Comparison of ENCODE assay signal across 13 mouse cellular contexts in genomic region chr1:132890161-132890794, GRCm38 (mm10). TPM values are rescaled to one million over a fixed set of nuclear protein-coding genes. Genes with fewer than 3 reads are reported as not detected.
DNase-seq lines count a peak whose midpoint lies in the region; ATAC-seq and TF ChIP-seq lines count a peak whose summit lies in the region.
"Had no signal": no experiment of that assay in that cellular context is flagged by ENCODE, and none has a peak within 500 bp of the region (broad histone marks: within the 10 kb centered on the region; RNA-seq: fewer than 3 reads in every experiment).

No protein-coding gene starts in this region.

- H3K4me3 ChIP-seq in layer of hippocampus, adult 2 months, result peak overlapping the region; percentile 11; the same call in 1 of the 2 replicates
- no peak overlapping the region for H3K4me3 ChIP-seq in cerebellum, adult 2 months (replicated peaks; ENCODE audit: insufficient read depth, low read depth, low read length)
- H3K4me3 ChIP-seq in hindbrain, embryonic 15.5 days, result no peak overlapping the region
- no peak overlapping the region for H3K4me3 ChIP-seq in heart, adult 2 months
- H3K4me3 ChIP-seq: heart, embryonic 10.5 days had no signal

- 0 out of 2 replicates have a peak, but pooled peaks cover 5% of the 10 kb centered on the region for H3K36me3 ChIP-seq in hindbrain, embryonic 15.5 days
- no peaks in the 10 kb centered on the region for H3K36me3 ChIP-seq in heart, adult 2 months (ENCODE audit: control insufficient read depth, insufficient read depth, low read length)
- H3K36me3 ChIP-seq: heart, embryonic 10.5 days had no signal

- ATAC-seq in hindbrain, embryonic 15.5 days (ENCODE audit: low FRiP score, low read depth), result peak; percentile 46; the same call in 1 of the 2 replicates
- ATAC-seq: intestine, postnatal 0 days had no signal

- no peaks in the 10 kb centered on the region for H3K79me2 ChIP-seq in heart, adult 2 months (replicated peaks; ENCODE audit: control insufficient read depth, insufficient read depth, low read length)

- peaks cover 53% of the 10 kb centered on the region for H3K4me1 ChIP-seq in cerebellum, adult 2 months (ENCODE audit: control insufficient read depth, insufficient read depth, low read length)
- peaks cover 43% of the 10 kb centered on the region for H3K4me1 ChIP-seq in hindbrain, embryonic 15.5 days (replicated peaks)
- H3K4me1 ChIP-seq in heart, adult 2 months (ENCODE audit: control insufficient read depth, insufficient read depth, low read length), result peaks cover 1% of the 10 kb centered on the region; the same call in 1 of the 2 replicates

- no peak for TF ChIP-seq CTCF in layer of hippocampus, adult 2 months (conservative IDR thresholded peaks at IDR 0.05)
- TF ChIP-seq CTCF in cerebellum, adult 2 months (IDR thresholded peaks at IDR 0.05; ENCODE audit: borderline replicate concordance, insufficient read depth, low read depth, low read length), result no peak
- no peak for TF ChIP-seq CTCF in heart, adult 2 months (IDR thresholded peaks at IDR 0.05)

- H3K9me3 ChIP-seq in hindbrain, embryonic 15.5 days, result no peaks in the 10 kb centered on the region
- H3K9me3 ChIP-seq: heart, embryonic 10.5 days had no signal

- H3K27me3 ChIP-seq in cerebellum, adult 2 months (ENCODE audit: control insufficient read depth, insufficient read depth, low read length), result no peaks in the 10 kb centered on the region
- H3K27me3 ChIP-seq in hindbrain, embryonic 15.5 days, result no peaks in the 10 kb centered on the region
- H3K27me3 ChIP-seq in heart, adult 2 months (ENCODE audit: control insufficient read depth, insufficient read depth, low read length), result no peaks in the 10 kb centered on the region

- DNase-seq in layer of hippocampus, adult 2 months (ENCODE audit: low spot score in 2 of 2), result peak in 1 of 2 experiments; percentile 66
- no peak for DNase-seq in layer of hippocampus, postnatal 10 days (ENCODE audit: low spot score in 2 of 2)
- peak; percentile 74 for DNase-seq in brain, adult 2 months (ENCODE audit: low read depth, low spot score)
- DNase-seq in cerebellum, adult 2 months, result peak; percentile 61 to 66
- no peak for DNase-seq in heart, adult 2 months
- no peak for DNase-seq in spleen, postnatal 14 days (ENCODE audit: low spot score in 2 of 2)
- DNase-seq: lung, postnatal 4 days; spleen, adult 18-20 months; thymus, postnatal 14 days had no signal

- TF ChIP-seq POLR2A in cerebellum, adult 2 months (IDR thresholded peaks at IDR 0.05; ENCODE audit: borderline replicate concordance, insufficient read depth, low read length), result no peak
- TF ChIP-seq POLR2A in heart, adult 2 months (IDR thresholded peaks at IDR 0.05; ENCODE audit: insufficient read depth, low read depth, low read length), result no peak

- intact Hi-C loops in heart, adult 2 months (cut with DNase I), result no loop called here

- TF ChIP-seq EP300 in heart, adult 2 months (IDR thresholded peaks at IDR 0.05; ENCODE audit: insufficient read depth, low read depth, low read length), result no peak

- 38% methylated on average over 11 of the region's 11 CpGs for WGBS in cerebellum, adult 2 months
- WGBS in hindbrain, embryonic 15.5 days, result 56% methylated on average over 11 of the region's 11 CpGs
- 80% methylated on average over 11 of the region's 11 CpGs for WGBS in heart, adult 2 months

- no peak overlapping the region for H3K9ac ChIP-seq in hindbrain, embryonic 15.5 days
- no peak overlapping the region for H3K9ac ChIP-seq in heart, adult 2 months (ENCODE audit: low read depth, low read length)

- peak overlapping the region; percentile 99 for H3K27ac ChIP-seq in layer of hippocampus, adult 2 months
- H3K27ac ChIP-seq in cerebellum, adult 2 months (ENCODE audit: insufficient read depth, low read length), result no peak overlapping the region
- H3K27ac ChIP-seq in hindbrain, embryonic 15.5 days (replicated peaks), result no peak overlapping the region
- no peak overlapping the region for H3K27ac ChIP-seq in heart, adult 2 months
- H3K27ac ChIP-seq: heart, embryonic 10.5 days had no signal

- no peak overlapping the region for H3K4me2 ChIP-seq in hindbrain, embryonic 15.5 days

RNA-seq across cellular contexts. Expression of gene Lrrn2, which starts 10.2 kb away (rescaled TPM):
- total RNA-seq in layer of hippocampus, adult 2 months (2021), result 100 to 1,000 TPM; 218 to 236 TPM
- 100 to 1,000 TPM; 168 to 185 TPM for total RNA-seq in layer of hippocampus, postnatal 10 days (2021)
- 73.4 and 80.5 TPM in 2 replicates for polyA plus RNA-seq in cerebellum, adult 2 months (2012; rRNA removed)
- 49.3 and 58.4 TPM in 2 replicates for polyA plus RNA-seq in hindbrain, embryonic 15.5 days (2015; fragmentation: Nextera tagmentation; extraction: Ambion mirVana)
- total RNA-seq in heart, adult 2 months (2021), result 1 to 10 TPM; 3.2 to 4.2 TPM
- 6.1 and 7.3 TPM in 2 replicates for polyA plus RNA-seq in heart, adult 2 months (2012; rRNA removed)
- total RNA-seq: neutrophil, adult 5-6 weeks had no signal

Comparison
In these comparisons a context has a peak if more than half of its experiments do, and no peak if none do; other contexts are left out.
1. DNase-seq: peak in brain, adult 2 months (single experiment) and cerebellum, adult 2 months (2 of 2); none in layer of hippocampus, postnatal 10 days (0 of 2), heart, adult 2 months (0 of 2) and spleen, postnatal 14 days (0 of 2).
2. RNA of gene Lrrn2, which starts 10.2 kb away (total RNA-seq): 218 to 236 TPM in layer of hippocampus, adult 2 months and 168 to 185 TPM in layer of hippocampus, postnatal 10 days; 3.2 to 4.2 TPM in heart, adult 2 months; every median in the first group is over 10 times any median in the second.